Comparison of ENCODE assay signal across 9 mouse cellular contexts in the genomic region with DNA sequence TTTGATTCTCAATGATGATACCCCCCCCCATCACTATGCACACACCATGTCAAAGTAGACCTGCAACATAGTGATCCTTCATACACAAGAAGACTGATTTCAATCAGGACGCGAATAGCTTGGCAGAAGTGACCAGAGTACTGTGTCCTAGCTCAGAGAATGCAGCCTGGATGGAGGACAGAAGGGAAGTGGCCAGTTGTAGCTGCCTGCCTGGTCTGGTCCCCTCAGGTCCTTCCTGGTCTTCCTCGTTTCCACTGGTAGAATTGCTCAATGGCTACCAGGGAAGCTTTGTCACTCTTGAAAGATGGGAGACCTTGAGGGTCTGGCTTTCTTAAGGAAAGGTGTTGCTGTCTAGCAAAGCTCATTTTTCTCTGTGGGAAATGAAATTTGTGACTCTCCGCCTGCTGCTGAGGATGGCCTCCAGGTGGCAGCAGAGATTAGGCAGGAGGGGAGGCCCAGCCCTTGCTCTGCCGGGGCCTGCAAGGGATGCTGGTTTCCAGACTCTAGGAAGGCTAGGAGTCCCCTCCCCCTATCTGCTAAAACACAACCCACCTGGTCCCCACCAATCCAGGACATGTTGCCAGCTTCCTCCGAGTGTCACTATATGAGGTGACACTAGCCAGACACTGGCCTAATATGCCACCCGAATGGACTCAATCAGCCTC. TPM values are rescaled to one million over a fixed set of nuclear protein-coding genes. Genes with fewer than 3 reads are reported as not detected.
A peak's percentile ranks its signal among the peaks of the same experiment; 100 is the strongest.
DNase-seq lines count a peak whose midpoint lies in the region; ATAC-seq and TF ChIP-seq lines count a peak whose summit lies in the region.
"Had no signal": no experiment of that assay in that cellular context is flagged by ENCODE, and none has a peak within 500 bp of the region (broad histone marks: within the 10 kb centered on the region; RNA-seq: fewer than 3 reads in every experiment).

No protein-coding gene starts in this region.

- TF ChIP-seq CTCF in ES-Bruce4 (IDR thresholded peaks at IDR 0.05; ENCODE audit: low read depth, low read length) = peak; percentile 88
- peak; percentile 95 for TF ChIP-seq CTCF in kidney, postnatal 0 days (IDR thresholded peaks at IDR 0.05; ENCODE audit: low read depth)

- no peak overlapping the region for H3K27ac ChIP-seq in ES-Bruce4 (ENCODE audit: insufficient read depth, low read length)
- H3K27ac ChIP-seq in heart, embryonic 12.5 days (ENCODE audit: poor library complexity, severe bottlenecking) = no peak overlapping the region
- no peak overlapping the region for H3K27ac ChIP-seq in kidney, postnatal 0 days
- H3K27ac ChIP-seq: macrophage had no signal

- H3K9ac ChIP-seq in ES-Bruce4 (ENCODE audit: low read depth, poor library complexity, severe bottlenecking) = no peak overlapping the region
- H3K9ac ChIP-seq in heart, embryonic 12.5 days = no peak overlapping the region
- H3K9ac ChIP-seq in kidney, postnatal 0 days (ENCODE audit: low read depth, low read length) = no peak overlapping the region

- WGBS in heart, embryonic 12.5 days = 12% methylated on average over 7 of the region's 7 CpGs
- WGBS in kidney, postnatal 0 days = 20% methylated on average over 7 of the region's 7 CpGs

- DNase-seq in adrenal gland, postnatal 14 days = peak; percentile 85
- peak; percentile 73 for DNase-seq in embryo, embryonic 9.5 days (ENCODE audit: extremely low spot score)
- peak; percentile 85 for DNase-seq in kidney, postnatal 0 days (ENCODE audit: low spot score)
- DNase-seq in lung, adult 18-20 months = peak; percentile 49 to 60
- DNase-seq in urinary bladder, postnatal 36 days (ENCODE audit: low spot score in 2 of 2) = peak; percentile 48 to 64

- no peak overlapping the region for H3K4me2 ChIP-seq in heart, embryonic 12.5 days
- H3K4me2 ChIP-seq in kidney, postnatal 0 days (ENCODE audit: low read length) = no peak overlapping the region

- no peaks in the 10 kb centered on the region for H3K36me3 ChIP-seq in ES-Bruce4 (ENCODE audit: control insufficient read depth, insufficient read depth, low read length, poor library complexity, severe bottlenecking)
- no peaks in the 10 kb centered on the region for H3K36me3 ChIP-seq in heart, embryonic 12.5 days
- no peaks in the 10 kb centered on the region for H3K36me3 ChIP-seq in kidney, postnatal 0 days (ENCODE audit: insufficient read depth, low read length)

- 0 out of 2 replicates have a peak, but pooled peaks have one; percentile 39 for TF ChIP-seq EP300 in ES-Bruce4 (IDR thresholded peaks at IDR 0.05; ENCODE audit: insufficient read depth, low read depth, low read length)

- no peaks in the 10 kb centered on the region for H3K4me1 ChIP-seq in ES-Bruce4 (ENCODE audit: control insufficient read depth, insufficient read depth, low read length)
- H3K4me1 ChIP-seq in heart, embryonic 12.5 days (replicated peaks) = peaks cover 15% of the 10 kb centered on the region
- no peaks in the 10 kb centered on the region for H3K4me1 ChIP-seq in kidney, postnatal 0 days (replicated peaks; ENCODE audit: insufficient read depth, low read length)

- H3K9me3 ChIP-seq in ES-Bruce4 (replicated peaks; ENCODE audit: control insufficient read depth, insufficient read depth, low read length, poor library complexity, severe bottlenecking) = no peaks in the 10 kb centered on the region
- H3K9me3 ChIP-seq in heart, embryonic 12.5 days (replicated peaks) = no peaks in the 10 kb centered on the region
- H3K9me3 ChIP-seq in kidney, postnatal 0 days (replicated peaks; ENCODE audit: low read length) = no peaks in the 10 kb centered on the region

- no peaks in the 10 kb centered on the region for H3K27me3 ChIP-seq in ES-Bruce4 (ENCODE audit: control insufficient read depth, insufficient read depth, low read length, poor library complexity, severe bottlenecking)
- no peaks in the 10 kb centered on the region; the same call in 1 of the 2 replicates for H3K27me3 ChIP-seq in heart, embryonic 12.5 days (replicated peaks)
- H3K27me3 ChIP-seq in kidney, postnatal 0 days (ENCODE audit: insufficient read depth, low read length) = no peaks in the 10 kb centered on the region

- no peak overlapping the region for H3K4me3 ChIP-seq in ES-Bruce4 (ENCODE audit: low read depth, low read length)
- no peak overlapping the region for H3K4me3 ChIP-seq in heart, embryonic 12.5 days
- H3K4me3 ChIP-seq in kidney, postnatal 0 days (replicated peaks; ENCODE audit: low read depth, low read length) = no peak overlapping the region

- ATAC-seq in heart, embryonic 12.5 days (ENCODE audit: insufficient number of reproducible peaks, low FRiP score) = peak; percentile 57
- ATAC-seq in kidney, postnatal 0 days (replicated peaks; ENCODE audit: low FRiP score, low read depth) = peak; percentile 66
- peak; percentile 48; the same call in 1 of the 2 replicates for ATAC-seq in neutrophil, adult 5-6 weeks (ENCODE audit: extremely low read depth, insufficient number of reproducible peaks, low FRiP score, poor library complexity, severe bottlenecking)

- no peak for TF ChIP-seq POLR2A in ES-Bruce4 (IDR thresholded peaks at IDR 0.05; ENCODE audit: insufficient read depth, low read length)

RNA-seq across cellular contexts. Expression of gene Slc4a5, which starts 4.5 kb away (rescaled TPM):
- polyA plus RNA-seq in ES-Bruce4 (2011; ENCODE audit: insufficient read depth, insufficient read length, low read depth, missing spikeins) = 2.1 and 3.8 TPM in 2 replicates
- total RNA-seq in adrenal gland, postnatal 14 days (2021) = 0.30 and 0.98 TPM in 2 replicates
- polyA plus RNA-seq in heart, embryonic 12.5 days (2016; fragmentation: Nextera tagmentation; extraction: Ambion mirVana) = 0.27 and 0.52 TPM in 2 replicates
- 0.69 and 0.86 TPM in 2 replicates for polyA plus RNA-seq in kidney, postnatal 0 days (2015; fragmentation: Nextera tagmentation; extraction: Ambion mirVana)
- not detected in 2 replicates for total RNA-seq in neutrophil, adult 5-6 weeks (2017)
- polyA plus RNA-seq: macrophage had no signal

RNA-seq across cellular contexts. Expression of gene Dctn1, which starts 49.4 kb away (rescaled TPM):
- polyA plus RNA-seq in ES-Bruce4 (2011; ENCODE audit: insufficient read depth, insufficient read length, low read depth, missing spikeins) = 41.5 and 52.4 TPM in 2 replicates
- 102 and 126 TPM in 2 replicates for total RNA-seq in adrenal gland, postnatal 14 days (2021)
- polyA plus RNA-seq in heart, embryonic 12.5 days (2016; fragmentation: Nextera tagmentation; extraction: Ambion mirVana) = 86.9 and 89.0 TPM in 2 replicates
- polyA plus RNA-seq in kidney, postnatal 0 days (2015; fragmentation: Nextera tagmentation; extraction: Ambion mirVana) = 62.2 and 68.2 TPM in 2 replicates
- 80.4 and 83.4 TPM in 2 replicates for total RNA-seq in neutrophil, adult 5-6 weeks (2017)

RNA-seq across cellular contexts. Expression of gene 1700003E16Rik, which starts 58.9 kb away (rescaled TPM):
- not detected in 2 replicates for polyA plus RNA-seq in ES-Bruce4 (2011; ENCODE audit: insufficient read depth, insufficient read length, low read depth, missing spikeins)
- total RNA-seq in adrenal gland, postnatal 14 days (2021) = 0.33 and 0.34 TPM in 2 replicates
- polyA plus RNA-seq in heart, embryonic 12.5 days (2016; fragmentation: Nextera tagmentation; extraction: Ambion mirVana) = 0.17 and 0.39 TPM in 2 replicates
- 1.3 and 1.6 TPM in 2 replicates for polyA plus RNA-seq in kidney, postnatal 0 days (2015; fragmentation: Nextera tagmentation; extraction: Ambion mirVana)
- total RNA-seq in neutrophil, adult 5-6 weeks (2017) = not detected in 2 replicates

RNA-seq across cellular contexts. Expression of gene Wdr54, which starts 58.9 kb away (rescaled TPM):
- polyA plus RNA-seq in ES-Bruce4 (2011; ENCODE audit: insufficient read depth, insufficient read length, low read depth, missing spikeins) = 7.3 and 7.9 TPM in 2 replicates
- 1.5 and 2.9 TPM in 2 replicates for total RNA-seq in adrenal gland, postnatal 14 days (2021)
- polyA plus RNA-seq in heart, embryonic 12.5 days (2016; fragmentation: Nextera tagmentation; extraction: Ambion mirVana) = 4.2 and 6.8 TPM in 2 replicates
- 3.5 and 4.2 TPM in 2 replicates for polyA plus RNA-seq in kidney, postnatal 0 days (2015; fragmentation: Nextera tagmentation; extraction: Ambion mirVana)
- 0.49 TPM in 1 of 2 replicates, not detected in the other for total RNA-seq in neutrophil, adult 5-6 weeks (2017)
